Mouse (Mus musculus) brain, embryonic 14.5 days (tissue): ENCODE measurements at regions not wholly inside any gene's neighbourhood (a gene's known extent, or its start where the extent isn't known, plus 50 kb on each side); places are given as distances from the start of the nearest gene placed in this dataset.

Source experiments
- DNase-seq: peaks from one replicate; pipeline ENCODE4 v3.0.0-alpha.2; 2011; ENCODE audit warnings: low read depth
- CTCF ChIP-seq: fragments of 200-500 bp; IDR thresholded peaks from 2 replicates; pipeline ENCODE4 v1.5.1; 2012; ENCODE audit warnings: inconsistent platforms, mild to moderate bottlenecking, moderate library complexity, borderline replicate concordance; ENCODE audit not compliant: insufficient read depth, insufficient read length; ENCODE audit errors: extremely low read depth
- POLR2A ChIP-seq: fragments of 200-500 bp; IDR thresholded peaks from 2 replicates; pipeline ENCODE4 v1.6.1; 2012; ENCODE audit warnings: mild to moderate bottlenecking, inconsistent platforms, borderline replicate concordance; ENCODE audit not compliant: poor library complexity, insufficient read depth, insufficient read length, severe bottlenecking; ENCODE audit errors: extremely low read depth

GRCm38 (mm10) chr19:36681056-36681455, 55.4 kb downstream of the Ppp1r3c start:
- no peak for TF ChIP-seq POLR2A
- no peak for TF ChIP-seq CTCF
- DNase-seq = peak; percentile 24

- TF ChIP-seq POLR2A = no peak
- no peak for TF ChIP-seq CTCF
- DNase-seq = no peak
Measured at GRCm38 (mm10) chr19:36680322-36680721, 56.1 kb downstream of the Ppp1r3c start.

DNA sequence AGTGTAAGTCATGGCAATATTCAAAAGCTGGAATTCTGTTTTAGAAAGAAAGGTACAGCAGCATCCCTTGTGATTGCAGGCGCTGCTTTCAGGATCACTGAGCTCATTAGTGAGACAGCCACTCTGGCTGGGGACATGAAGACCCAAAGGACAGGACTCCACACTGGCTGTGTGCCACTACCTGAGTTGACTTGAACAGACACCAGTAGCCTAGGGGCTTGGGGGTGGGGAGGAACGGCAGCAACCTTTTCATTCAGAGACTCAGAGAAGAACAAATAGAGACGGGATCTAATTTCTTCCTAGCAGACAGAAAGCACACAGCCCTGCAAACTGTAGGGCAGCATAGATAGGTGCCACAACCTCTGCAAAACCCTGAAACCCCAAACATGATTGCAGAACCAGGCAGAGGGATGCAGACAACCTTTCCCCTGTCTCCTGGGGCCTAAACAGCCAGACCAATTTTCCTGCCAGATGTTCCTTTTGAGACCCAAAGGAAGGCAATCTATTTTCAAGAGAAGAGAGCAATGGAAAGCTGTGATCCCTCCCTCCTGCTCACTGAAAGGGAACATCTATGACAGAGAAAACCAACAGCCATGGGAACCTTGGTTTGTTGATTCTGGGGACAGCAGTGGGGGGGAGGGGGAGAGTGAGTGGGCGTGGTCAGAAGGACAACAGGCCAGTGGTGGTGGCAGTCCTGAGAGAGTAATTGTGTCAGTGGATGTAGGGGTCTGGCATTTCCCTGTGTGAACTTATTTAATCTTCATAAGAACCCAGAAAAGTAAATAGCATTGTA, 57.2 kb downstream of the Ppp1r3c start:
- TF ChIP-seq POLR2A (no peak), CTCF (no peak)
- peak; percentile 79 for DNase-seq

GRCm38 (mm10) chr19:36678382-36679027, 57.9 kb downstream of the Ppp1r3c start:
- TF ChIP-seq CTCF (no peak), POLR2A (no peak)
- no peak for DNase-seq

- no peak for TF ChIP-seq POLR2A
- no peak for TF ChIP-seq CTCF
- DNase-seq = peak; percentile 57
Measured at GRCm38 (mm10) chr19:36677101-36678081, 59.1 kb downstream of the Ppp1r3c start.

GRCm38 (mm10) chr19:36674946-36675345, 61.5 kb downstream of the Ppp1r3c start:
- TF ChIP-seq POLR2A (no peak), CTCF (no peak)
- DNase-seq = no peak

- DNase-seq = no peak
- TF ChIP-seq POLR2A (no peak), CTCF (no peak)
Measured at GRCm38 (mm10) chr19:36670813-36671212, 65.6 kb downstream of the Ppp1r3c start.
